In the genomic region with DNA sequence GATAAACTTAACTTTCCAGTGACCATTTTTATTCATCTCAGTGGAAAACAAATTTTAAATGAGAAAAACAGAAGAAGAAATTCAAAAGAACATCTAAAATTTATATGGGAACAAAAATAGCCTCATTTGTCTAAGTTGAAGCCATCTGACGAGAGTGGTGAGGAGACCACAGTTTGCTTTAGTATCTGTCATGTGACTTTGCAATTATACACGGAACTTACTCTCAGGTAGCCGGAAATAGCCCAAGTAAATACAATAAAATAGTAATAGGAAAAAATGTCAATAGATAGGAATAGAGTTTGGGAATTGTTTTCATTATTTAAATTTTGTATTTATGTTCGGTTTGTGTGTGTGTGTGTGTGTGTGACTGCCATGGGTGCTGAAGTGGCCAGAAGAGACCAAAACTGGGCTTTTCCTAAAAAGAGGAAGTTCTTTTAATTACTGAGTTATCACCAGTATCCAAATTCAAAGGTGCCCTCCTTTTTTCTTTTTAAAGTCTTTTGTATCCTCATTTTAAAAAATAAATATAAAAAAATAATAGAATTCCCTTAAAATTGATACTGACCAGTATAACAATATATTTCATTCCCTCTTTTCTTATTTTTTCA, we compare ENCODE assay signal across 35 mouse cellular contexts. TPM values are rescaled to one million over a fixed set of nuclear protein-coding genes. Genes with fewer than 3 reads are reported as not detected.
"Had no signal": no experiment of that assay in that cellular context is flagged by ENCODE, and none has a peak within 500 bp of the region (broad histone marks: within the 10 kb centered on the region; RNA-seq: fewer than 3 reads in every experiment).

No protein-coding gene starts in this region.

- H3K27ac ChIP-seq: gastrocnemius, adult 2 months; heart, adult 2 months; heart, embryonic 13.5 days; heart, embryonic 15.5 days; hindbrain, embryonic 12.5 days; hindbrain, embryonic 14.5 days; kidney, embryonic 15.5 days; kidney, postnatal 0 days; left cerebral cortex, adult 2 months; limb, embryonic 10.5 days; limb, embryonic 12.5 days; liver, embryonic 13.5 days; liver, embryonic 15.5 days had no signal

- H3K4me3 ChIP-seq: gastrocnemius, adult 2 months; heart, adult 2 months; heart, embryonic 13.5 days; heart, embryonic 15.5 days; hindbrain, embryonic 12.5 days; kidney, embryonic 15.5 days; left cerebral cortex, adult 2 months; limb, embryonic 10.5 days; limb, embryonic 12.5 days; liver, embryonic 13.5 days; liver, embryonic 15.5 days had no signal

- DNase-seq: gastrocnemius, adult 2 months; gastrocnemius, postnatal 14 days; gastrocnemius, postnatal 36 days; heart, adult 11 months; heart, adult 2 months; heart, postnatal 14 days; heart, postnatal 36 days; kidney, adult 11 months; kidney, adult 2 months; kidney, adult 9 months; kidney, postnatal 14 days; kidney, postnatal 36 days; layer of hippocampus, adult 9-11 months; layer of hippocampus, postnatal 36 days; liver; liver, embryonic 13.5 days had no signal

- H3K9ac ChIP-seq: heart, embryonic 13.5 days; heart, embryonic 15.5 days; hindbrain, embryonic 12.5 days; hindbrain, embryonic 14.5 days; kidney, embryonic 15.5 days; limb, embryonic 12.5 days; liver, embryonic 13.5 days; liver, embryonic 15.5 days had no signal

- ATAC-seq: hindbrain, embryonic 16.5 days; intestine, embryonic 16.5 days had no signal

- H3K4me2 ChIP-seq: heart, embryonic 11.5 days; heart, embryonic 13.5 days; heart, embryonic 15.5 days; hindbrain, embryonic 12.5 days; hindbrain, embryonic 14.5 days; kidney, embryonic 15.5 days; limb, embryonic 12.5 days; liver, embryonic 11.5 days; liver, embryonic 13.5 days; liver, embryonic 15.5 days had no signal

- H3K36me3 ChIP-seq: heart, embryonic 13.5 days; heart, embryonic 15.5 days; hindbrain, embryonic 12.5 days; kidney, embryonic 15.5 days; limb, embryonic 10.5 days; limb, embryonic 12.5 days; liver, embryonic 13.5 days; liver, embryonic 15.5 days had no signal

- H3K27me3 ChIP-seq: heart, embryonic 13.5 days; heart, embryonic 15.5 days; hindbrain, embryonic 12.5 days; kidney, embryonic 15.5 days; limb, embryonic 12.5 days; liver, embryonic 13.5 days; liver, embryonic 15.5 days had no signal

- H3K4me1 ChIP-seq: heart, embryonic 13.5 days; heart, embryonic 15.5 days; hindbrain, embryonic 12.5 days; kidney, embryonic 15.5 days; limb, embryonic 10.5 days; limb, embryonic 12.5 days; liver, embryonic 13.5 days; liver, embryonic 15.5 days had no signal

- H3K9me3 ChIP-seq: heart, embryonic 13.5 days; heart, embryonic 15.5 days; hindbrain, embryonic 12.5 days; kidney, embryonic 15.5 days; limb, embryonic 10.5 days; limb, embryonic 12.5 days; liver, embryonic 13.5 days; liver, embryonic 15.5 days had no signal

RNA-seq across cellular contexts. Expression of a gene that starts 48.6 kb away (rescaled TPM):
- total RNA-seq: gastrocnemius, adult 2 months; gastrocnemius, postnatal 14 days; gastrocnemius, postnatal 36 days; heart, adult 2 months; heart, postnatal 14 days; heart, postnatal 36 days; layer of hippocampus, adult 18-20 months had no signal
- polyA plus RNA-seq: gonadal fat pad, adult 2 months; heart, adult 2 months; heart, embryonic 11.5 days; heart, embryonic 13.5 days; heart, embryonic 15.5 days; heart, postnatal 0 days; hindbrain, embryonic 12.5 days; hindbrain, embryonic 14.5 days; hindbrain, embryonic 16.5 days; intestine, embryonic 14.5 days; kidney, adult 2 months; kidney, embryonic 15.5 days; kidney, postnatal 0 days; limb, embryonic 10.5 days; limb, embryonic 12.5 days; limb, embryonic 14.5 days; liver, embryonic 11.5 days; liver, embryonic 13.5 days; liver, embryonic 15.5 days had no signal
